Mouse (Mus musculus) spleen, postnatal 36 days (tissue): Measurements from ENCODE around the gene Zfp541.

Source experiments
- DNase-seq, 2 experiments: peaks; one replicate each; pipeline ENCODE4 v3.0.0; 2022; ENCODE audit warnings: low spot score in 2 of 2, mixed read lengths in 1 of 2

The Zfp541 gene

DNA sequence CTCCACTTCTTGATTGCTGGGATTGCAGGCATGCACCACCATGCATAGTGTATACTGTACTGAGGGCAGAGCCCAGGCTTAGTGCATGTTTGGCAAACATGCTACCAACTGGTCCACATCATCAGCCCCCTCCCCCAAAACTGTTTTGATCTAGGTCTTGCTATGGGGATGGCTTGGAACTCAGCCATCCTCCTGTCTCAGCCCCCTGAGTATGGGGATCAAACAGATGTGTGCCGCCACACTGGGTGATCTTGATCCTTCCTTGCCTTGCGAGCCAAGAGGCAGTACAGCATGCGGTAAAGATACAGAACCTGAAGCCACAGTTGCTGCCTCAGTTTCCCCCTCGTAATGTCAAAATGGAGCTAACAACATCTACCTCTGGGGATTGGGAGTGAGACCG is 67.3 kb downstream of the Zfp541 start:
- no peak for DNase-seq

DNA sequence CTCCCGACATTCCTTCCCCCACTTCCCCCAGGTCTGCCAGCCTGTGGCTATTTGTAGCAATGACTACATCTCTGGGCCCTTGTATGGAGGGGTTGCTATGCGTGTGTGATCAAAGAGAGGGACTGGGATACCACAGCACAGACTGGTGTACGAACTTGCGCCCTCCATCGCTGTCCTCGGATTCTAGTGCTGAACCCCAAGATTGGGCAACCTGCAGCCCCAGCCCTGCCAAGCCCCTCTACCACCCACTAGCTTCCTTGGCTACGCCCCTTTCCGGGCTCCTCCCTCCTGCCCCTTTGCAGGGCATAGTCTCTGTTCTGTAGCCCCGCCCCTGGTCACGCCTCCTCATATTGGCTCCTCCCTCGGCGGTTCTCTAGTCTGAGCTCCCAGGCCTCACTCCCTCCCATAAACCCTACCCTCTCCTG is 67.8 kb downstream of the Zfp541 start, which contains the start of gene Slc8a2:
Gene Slc8a2 (plus strand): TSS at position 406 of the 425 bp plus-strand sequence.
- peak; percentile 50 to 52 for DNase-seq

DNA sequence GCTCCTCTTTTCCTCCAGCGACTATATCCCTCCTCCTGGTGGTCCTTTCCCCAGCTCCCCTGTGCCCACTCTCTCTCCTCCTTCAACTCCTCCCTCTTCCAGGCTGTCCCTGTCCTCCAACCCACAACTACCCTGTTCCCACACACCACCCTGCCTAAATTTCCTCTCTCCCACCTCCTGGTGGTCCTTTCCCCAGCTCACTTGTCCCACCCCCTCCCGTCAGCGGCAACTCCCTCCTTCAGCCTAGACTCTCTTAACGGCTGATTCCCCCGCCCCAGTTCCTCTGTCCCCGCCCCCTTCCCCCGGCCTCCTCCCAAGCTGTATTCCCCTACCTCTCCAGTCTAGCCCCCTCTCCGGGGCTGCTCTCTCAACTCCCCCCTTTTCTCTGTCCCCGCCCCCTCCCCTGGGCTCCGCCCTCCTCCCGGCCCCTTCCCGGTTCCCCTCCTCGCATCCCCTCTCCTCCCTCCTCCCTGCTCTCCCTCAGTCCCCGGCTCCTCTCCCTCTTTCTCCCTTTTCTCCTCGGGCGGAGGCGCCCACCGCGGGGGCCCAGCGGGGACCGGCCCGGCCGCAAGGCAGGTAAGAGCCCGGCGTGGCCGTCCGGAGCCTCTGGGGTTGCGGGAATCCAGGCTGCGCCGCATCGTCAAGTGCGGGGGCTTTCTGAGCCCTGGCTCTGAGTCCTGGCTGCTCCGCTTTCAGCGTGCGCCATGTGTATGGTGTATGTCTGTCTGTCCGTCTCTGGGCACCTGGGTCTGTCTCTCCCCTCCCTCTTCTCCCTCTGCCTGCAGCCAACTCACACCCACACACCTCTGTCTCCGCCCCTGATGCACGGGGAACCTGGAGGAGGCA is 68.5 kb downstream of the Zfp541 start:
- no peak for DNase-seq

DNA sequence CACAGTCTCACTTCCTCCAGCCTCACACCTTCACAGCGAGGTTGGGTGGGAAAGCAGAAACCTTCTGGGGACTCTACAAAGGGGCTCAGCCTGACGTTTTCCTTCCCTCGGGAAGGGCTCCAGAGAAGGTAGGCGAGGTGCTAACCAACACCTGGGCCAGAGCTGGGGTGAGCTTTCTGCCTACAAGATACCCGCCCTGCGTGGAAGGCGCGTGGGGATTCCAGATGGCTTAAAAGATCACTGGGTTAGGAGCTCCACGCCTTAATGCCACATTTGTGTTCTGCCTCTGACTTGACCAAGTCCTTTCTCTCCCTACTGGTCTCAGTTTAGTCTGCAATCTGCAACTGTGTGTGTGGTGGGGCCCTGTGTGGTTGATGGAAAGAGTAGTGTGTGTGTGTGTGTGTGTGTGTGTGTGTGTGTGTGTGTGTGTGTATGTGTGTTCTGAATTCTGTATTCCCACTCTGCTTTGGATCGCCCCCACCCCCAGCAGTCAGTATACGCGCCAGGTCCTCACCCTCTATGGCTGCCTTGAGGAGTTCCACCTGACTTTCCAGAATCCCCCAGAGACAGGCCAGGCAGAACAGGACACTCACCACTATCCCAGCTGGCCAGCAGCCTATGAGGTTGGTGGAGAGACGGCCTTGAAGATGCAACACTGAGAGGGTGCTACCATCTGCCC is 69.5 kb downstream of the Zfp541 start:
- no peak for DNase-seq

DNA sequence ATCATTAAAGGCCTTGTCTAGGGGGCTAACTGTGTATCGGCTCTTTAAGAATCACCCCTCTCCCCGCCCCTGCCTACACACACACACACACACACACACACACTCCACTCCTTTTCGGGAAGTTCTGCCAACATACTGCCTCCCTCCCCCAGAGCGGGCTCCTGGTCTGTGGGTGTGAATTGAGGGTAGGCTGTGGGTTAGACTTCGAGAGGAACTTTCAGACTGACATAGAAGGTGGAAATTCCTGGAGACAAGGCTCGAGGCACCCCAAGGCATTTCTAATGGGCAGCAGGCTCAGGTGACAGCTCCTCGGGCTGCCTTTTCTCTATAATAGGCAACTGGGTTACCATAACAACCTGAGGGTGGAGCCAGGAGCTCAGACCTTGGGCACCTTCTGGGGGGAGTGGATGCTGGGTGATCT is 70.6 kb downstream of the Zfp541 start:
- no peak for DNase-seq

DNA sequence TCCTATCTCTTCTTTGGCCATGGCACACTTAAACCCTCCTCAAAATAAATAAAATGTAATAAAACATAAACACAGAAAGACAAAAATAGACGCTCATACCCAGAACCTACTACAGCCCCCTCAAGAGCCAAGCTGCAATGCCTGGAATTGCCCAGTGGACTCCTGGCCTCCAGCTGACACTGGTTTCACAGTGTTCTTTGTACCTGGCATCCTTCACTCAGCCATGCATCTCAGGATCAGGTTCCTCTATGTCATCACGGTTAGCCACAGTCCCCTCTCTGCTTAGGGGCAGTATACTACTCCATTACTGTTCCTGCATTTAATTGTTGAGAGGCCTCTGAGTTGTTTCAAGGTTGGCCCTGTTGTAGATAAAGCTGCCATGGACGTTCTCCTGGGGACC is 71.3 kb downstream of the Zfp541 start:
- DNase-seq, result no peak

DNA sequence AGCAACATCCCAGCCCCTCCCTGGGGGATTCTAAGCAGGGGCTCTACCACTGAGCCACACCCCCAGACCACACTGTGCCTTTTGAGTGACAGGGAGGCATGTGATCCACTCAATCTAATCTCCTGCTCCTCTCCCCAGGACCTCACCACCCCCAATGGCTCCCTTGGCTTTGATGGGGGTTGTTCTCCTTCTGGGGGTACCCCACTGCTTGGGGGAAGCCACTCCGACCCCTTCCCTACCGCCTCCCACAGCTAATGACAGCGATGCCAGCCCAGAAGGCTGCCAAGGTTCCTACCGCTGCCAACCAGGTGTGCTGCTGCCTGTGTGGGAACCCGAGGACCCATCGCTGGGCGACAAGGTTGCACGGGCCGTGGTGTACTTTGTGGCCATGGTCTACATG is 72.1 kb downstream of the Zfp541 start:
- DNase-seq, result no peak

DNA sequence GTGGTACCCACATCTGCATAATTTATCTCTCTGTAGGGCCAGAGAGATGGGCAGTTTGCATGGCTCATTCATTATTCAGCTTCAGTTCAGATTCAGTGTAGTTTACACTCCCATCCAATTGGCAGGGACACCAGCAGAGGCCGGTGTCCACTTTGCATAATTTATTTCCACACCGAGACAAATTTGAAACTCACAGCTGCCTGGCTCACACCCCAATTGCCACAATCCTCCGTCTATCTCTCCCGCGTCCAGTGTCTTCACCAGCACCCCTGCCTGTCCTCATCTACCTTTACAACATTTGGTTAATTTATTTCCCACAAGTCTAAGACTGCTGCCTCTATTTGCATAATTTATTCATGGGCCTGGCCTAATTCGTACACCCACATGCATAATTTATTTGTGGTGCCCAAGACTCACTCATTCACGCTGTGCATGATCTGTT is 73.4 kb downstream of the Zfp541 start:
- DNase-seq, result no peak
